Mouse (Mus musculus) layer of hippocampus, adult 8-10 months (tissue): ENCODE measurements around the gene Foxd1. TPM values are rescaled to one million over a fixed set of nuclear protein-coding genes. Genes with fewer than 3 reads are reported as not detected.

Source experiments
- DNase-seq, 2 experiments: peaks; one replicate each; pipeline ENCODE4 v3.0.0; 2022; ENCODE audit warnings: low spot score in 2 of 2
- total RNA-seq, 4 experiments: library from RNA; stranded (reverse); gene quantifications; 2 replicates each; pipeline ENCODE4 v1.2.4; 2022

The Foxd1 gene
- total RNA-seq, 4 experiments from 2014 or later: 0.74 to 1.3 (median 1.2) TPM

DNA sequence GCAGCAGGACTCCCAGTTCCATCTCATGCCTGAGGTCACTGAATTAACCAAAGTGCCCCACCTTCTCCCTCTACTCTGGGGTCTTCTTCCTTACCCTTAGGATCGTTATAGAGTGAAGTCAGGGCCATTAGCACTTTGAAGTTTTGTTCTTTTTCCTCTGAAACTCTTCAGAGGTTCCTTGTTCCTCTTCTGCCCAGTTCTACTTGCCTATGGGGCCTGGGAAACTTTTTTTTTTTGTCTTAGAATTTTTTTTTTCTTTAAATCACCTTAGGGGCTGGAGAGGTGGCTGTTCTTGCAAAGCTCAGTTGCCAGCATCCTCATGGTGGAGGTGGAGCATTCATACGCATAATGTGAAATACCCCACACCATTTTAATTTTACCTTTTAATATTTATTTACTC is 31.8 kb downstream of the Foxd1 start:
- DNase-seq: no peak

DNA sequence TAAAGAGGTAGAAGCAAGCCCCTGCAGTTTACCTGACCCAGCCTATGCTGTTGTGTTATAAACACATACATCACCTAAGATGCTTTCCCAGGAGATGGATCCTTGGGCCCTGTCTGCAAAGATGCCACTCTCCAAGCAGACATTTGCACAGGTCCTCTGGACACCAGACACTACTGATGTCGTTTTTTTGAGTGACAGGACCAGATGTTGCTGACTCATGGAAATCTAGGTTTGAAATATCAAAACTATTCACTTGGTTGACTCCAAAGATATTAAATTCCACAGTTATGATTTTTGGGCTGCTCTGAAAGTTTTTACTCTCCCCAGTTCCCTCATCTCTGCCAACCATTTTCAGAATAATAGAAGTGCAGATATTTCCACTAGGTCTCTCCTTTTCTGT is 35.0 kb downstream of the Foxd1 start:
- no peak for DNase-seq

DNA sequence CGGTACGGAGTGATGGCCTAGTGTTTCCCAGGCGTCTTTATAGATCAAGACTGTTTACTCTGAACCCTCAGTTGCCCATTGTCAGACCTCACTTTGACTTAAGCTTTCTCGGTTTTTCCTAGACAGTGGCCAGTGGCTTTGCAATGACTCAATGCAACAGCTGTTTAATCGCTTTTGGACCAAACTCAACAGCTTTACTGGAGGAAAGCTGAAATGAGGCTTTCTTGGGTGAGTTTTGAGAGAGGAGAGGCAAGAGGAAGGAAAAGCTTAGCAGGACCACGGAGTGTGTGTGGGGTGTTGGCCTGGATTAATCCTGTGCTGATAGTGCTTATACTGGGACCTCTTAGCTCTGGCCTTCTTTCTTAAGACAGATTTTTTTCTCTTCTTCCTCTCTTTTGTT is 36.3 kb downstream of the Foxd1 start:
- DNase-seq: no peak

DNA sequence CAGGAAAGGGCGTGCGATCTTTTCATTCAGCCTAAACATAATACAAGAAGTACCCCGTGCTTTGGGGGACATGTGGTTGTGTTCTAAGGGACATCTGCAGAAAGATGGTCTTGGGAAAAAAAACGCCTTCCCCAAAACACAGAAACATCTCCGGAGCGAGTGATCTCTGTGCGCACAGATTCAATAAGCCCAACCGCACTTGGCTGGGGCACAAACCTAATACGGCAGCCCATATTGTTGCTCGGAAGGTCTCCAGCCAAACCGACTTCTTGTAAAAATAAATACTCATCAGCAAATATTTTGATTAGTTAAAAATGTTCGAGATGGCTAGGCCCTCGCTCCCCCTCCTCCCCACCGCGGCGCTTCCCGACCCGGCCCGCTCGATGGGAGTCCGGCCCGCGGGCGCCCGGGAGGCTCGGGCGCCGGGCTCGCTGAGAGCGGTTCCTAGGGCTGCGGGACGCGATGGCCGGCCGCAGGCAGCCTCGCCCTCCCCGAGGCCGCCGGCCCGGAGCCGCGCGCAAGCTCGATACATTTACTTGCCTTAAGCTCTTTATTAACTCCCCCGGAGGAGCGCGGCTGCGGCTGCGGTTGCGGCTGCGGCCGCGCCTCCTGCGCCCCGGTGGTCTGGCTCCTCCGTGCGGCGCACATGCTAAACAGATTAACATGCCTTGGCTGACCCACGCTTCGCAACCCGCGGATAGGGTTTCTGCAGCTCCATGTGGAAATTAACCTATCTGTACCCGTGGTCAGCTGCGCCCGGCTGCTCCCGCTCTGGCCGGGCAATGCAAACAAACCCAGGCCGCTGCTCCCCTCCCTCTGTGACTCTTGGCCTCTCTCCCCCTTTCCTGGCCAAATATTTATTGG is 37.0 kb downstream of the Foxd1 start:
- DNase-seq: peak in 1 of 2 experiments; percentile 8

DNA sequence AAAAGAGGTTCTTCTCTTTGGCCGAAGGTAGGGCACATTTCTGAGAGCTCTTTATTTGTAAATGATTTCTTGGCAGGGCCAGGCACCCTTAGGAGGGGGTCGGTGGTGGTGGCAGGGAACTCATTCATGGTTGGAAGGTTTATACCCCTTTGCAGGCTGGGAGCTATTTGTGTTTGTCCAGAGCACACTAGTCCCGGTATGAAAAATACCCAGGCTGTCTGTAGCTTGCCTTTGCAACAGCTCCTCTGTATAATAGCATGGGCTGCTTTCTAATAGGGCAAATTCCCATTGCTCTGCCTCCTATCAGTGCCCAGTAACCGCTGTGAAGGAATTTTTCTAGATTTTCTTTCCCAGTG is 37.6 kb downstream of the Foxd1 start:
- DNase-seq: no peak

DNA sequence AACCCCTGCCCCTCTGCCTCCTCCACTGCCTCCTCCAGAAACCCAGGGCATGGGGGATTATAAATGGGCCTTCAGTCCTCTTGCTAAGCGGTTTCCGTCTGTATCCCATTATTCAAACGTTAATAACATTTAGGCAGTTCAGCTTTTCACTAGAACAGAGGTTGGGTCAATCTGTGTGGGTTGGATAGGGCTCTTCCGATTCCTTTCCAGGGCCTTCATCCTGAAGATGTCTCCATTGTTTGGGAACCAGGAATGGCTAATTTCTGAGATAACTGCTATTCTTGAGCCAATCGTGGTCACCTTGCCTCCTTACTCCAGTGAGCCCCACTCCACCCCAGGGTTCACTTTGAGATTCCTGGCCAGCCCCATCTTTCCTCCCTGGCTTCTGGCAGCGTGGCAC is 38.0 kb downstream of the Foxd1 start:
- DNase-seq: no peak

DNA sequence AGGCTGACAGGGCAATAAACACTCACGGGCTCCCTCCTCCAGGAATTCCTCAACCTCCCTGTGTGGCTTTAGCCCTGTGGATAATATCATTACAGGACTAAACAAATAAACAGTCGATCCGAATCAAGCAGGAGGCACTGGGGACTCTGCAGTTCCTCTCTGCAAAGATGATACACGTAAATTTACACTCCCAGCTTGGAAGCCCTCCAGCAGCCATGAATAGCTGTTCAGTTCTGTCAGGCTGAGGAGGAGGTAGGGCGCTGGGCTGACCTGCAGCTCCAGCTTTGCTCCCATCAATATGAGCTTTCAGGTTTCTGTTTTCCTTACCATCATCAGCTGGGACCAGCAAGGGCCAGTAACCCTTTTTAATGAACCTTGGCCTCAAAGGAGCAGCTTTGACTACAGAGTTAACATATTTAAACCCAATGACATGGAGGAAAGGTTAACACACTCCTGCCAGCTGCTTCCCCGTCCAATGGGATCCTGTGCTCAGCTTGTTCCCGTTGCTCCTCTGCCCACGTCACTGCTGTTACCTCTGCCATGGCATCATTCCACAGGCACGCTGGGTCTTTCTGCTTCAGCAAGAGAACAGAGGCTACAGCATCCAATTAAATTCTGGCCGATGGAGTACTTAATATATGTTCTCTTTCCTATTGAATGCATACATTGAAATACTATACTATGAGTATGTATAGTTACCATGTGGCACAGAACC is 39.5 kb downstream of the Foxd1 start:
- DNase-seq: peak; percentile 17 to 44

Other genes with a start within 250 kb of the Foxd1 start
- 10 to 100 TPM; 76.5 to 97.9 (median 94.2) TPM for gene Arhgef28, start 147.8 kb upstream of the Foxd1 start, total RNA-seq
- 10 to 100 TPM; 22.2 to 25.0 (median 24.2) TPM for gene Utp15, start 91.2 kb upstream of the Foxd1 start, total RNA-seq
- 10 to 100 TPM; 42.8 to 50.4 (median 49.4) TPM for gene Ankra2, start 91.2 kb upstream of the Foxd1 start, total RNA-seq
- gene Gm21976, start 74.4 kb upstream of the Foxd1 start, total RNA-seq: not detected
- gene Btf3, start 37.2 kb upstream of the Foxd1 start, total RNA-seq: 100 to 1,000 TPM; 157 to 207 (median 184) TPM
- not detected for gene Gm10320, start 137.8 kb downstream of the Foxd1 start, total RNA-seq